Mouse (Mus musculus) right cerebral cortex, postnatal 25 days (tissue): Measurements from ENCODE around the gene Hcn3.
"Not testable (repeated sequence)": the region's sequence is repeated elsewhere in the genome, so short reads cannot be mapped to it uniquely, and the experiment has no call there.

Experiments used
- DNase-seq: peaks from one replicate; pipeline ENCODE4 v3.0.0; 2022

The Hcn3 gene

DNA sequence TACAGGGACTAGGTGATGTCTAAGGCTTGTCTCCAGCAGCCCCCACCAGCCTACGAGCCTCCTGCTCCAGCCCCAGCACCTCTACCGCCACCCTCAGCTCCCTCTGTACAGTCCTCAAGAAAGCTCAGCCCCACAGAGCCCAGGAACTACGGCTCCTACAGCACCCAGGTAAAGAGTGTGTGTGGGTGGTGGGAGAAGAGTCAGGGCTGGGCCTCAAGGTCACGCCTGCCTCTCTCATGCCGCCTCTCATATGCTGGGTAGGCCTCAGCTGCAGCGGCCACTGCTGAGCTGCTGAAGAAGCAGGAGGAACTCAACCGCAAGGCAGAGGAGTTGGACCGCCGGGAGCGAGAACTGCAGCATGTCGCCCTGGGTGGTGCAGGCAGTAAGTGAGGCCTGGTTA lies 19.1 kb upstream of the Hcn3 start:
- DNase-seq, result no peak

DNA sequence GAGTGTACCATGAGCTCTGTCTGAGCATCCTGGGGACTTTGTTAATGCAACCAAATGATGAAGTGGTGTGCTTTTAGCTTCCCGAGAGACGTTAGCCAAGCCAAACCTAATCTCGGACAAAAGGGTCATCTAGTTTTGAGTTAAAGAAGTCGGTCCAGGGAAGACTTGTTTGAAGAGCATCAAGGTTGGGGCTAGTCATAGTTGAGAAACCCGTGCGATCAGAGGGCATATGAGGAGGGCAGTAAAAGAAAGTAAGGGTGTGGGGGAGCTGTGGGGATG lies 18.1 kb upstream of the Hcn3 start:
- no peak for DNase-seq

DNA sequence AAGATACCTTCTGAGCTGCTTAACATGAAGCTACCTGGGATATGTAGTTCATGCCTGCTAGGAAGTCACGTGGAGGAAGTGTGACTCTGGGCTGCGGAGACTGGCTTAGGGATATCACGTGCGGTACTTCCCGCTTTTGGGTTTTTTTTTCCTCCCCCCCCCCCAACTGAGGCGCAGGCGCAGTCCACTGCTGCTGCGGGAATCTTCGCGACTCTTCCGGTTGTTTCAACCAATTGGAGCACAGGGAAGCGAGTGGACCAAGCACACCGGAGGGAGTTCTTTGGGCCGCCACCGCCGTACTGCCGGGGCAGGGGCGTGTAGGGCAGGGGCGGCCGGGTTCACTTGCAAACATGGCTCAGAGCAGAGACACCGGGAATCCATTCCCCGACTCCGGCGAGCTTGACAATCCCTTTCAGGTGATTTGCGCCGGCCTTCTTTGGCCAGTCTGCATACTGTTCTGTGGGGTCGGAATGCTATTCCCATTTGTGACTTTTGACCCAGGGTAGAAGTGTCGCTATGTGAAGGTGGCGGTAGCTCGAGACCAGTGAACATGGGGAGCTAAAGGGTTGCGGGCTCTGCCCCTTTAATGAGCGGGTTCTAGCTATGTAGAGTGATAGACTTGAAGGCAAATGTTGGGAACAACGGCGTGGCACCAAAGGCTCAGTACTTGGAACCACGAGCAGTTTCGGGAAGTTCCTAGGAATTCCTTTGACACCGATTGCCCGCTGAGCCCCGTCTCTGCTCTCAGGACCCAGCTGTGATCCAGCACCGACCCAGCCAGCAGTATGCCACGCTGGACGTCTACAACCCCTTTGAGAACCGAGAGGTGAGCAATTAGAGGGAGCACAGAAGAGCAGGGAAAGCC lies 17.5 kb upstream of the Hcn3 start, which contains the start of gene Scamp3:
Scamp3 (plus strand) TSS at position 232 of the 865 bp plus-strand sequence.
- DNase-seq, result peak; percentile 86

DNA sequence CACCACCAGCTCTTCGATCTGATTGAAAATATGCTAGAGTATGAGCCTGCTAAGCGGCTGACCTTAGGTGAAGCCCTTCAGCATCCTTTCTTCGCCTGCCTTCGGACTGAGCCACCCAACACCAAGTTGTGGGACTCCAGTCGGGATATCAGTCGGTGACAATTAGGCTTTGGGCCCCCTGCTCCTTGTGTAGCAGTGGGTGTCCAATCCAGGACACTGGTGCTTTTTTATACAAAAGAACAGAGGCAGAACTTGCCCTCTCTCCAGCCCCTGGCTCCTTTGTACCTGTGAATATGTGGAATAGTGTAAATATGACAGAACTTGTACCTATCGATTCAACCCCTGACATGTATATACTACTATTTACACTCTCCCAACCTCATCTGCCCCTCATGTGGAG lies 16.4 kb upstream of the Hcn3 start:
- DNase-seq, result no peak

DNA sequence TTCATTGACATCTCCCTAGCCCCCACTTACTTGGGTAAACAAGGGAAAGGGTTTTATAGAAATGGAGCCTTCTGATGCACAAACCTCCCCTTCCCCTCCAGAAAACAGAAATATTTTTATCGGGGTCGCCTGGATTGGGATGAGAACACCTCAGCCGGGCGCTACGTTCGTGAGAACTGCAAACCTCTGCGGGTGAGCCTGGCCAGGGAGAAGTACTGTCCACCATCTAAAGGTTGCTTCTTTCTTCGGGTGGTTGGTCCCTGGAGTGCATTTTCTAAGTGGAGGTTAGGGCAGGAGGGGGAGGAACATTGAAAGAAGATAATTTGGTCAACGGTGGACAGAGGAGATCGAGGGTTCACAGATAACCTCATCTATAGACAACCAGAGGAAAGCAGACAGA lies 15.5 kb upstream of the Hcn3 start:
- no peak for DNase-seq

DNA sequence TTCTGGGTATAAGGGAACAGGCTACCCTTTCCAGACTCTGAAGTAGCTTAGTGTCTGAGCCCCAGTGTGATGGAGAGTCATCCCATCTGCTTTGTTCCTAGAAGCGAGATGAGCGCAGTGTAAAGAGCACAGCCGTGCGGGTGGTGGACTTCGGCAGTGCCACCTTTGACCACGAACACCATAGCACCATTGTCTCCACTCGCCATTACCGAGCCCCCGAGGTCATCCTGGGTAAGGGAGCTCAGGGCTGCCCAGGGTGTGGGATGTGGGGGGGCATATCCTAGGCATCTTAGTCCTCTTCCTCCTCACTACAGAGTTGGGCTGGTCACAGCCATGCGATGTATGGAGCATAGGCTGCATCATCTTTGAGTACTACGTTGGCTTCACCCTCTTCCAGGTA lies 14.8 kb upstream of the Hcn3 start:
- no peak for DNase-seq

DNA sequence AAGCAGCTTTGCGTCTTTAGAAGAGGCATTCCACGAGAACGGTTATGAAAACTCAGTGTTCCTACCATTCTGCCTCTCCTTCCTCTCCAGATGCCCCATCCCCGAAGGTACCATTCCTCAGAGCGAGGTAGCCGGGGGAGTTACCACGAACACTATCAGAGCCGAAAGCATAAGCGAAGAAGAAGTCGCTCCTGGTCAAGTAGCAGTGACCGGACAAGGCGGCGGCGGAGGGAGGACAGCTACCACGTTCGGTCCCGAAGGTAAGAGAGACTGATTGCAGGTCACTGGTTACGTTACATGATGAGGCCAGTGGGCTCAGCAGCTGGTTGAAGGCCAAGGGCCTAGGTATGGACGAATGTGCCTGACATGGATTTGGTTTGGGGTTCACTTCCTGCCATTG lies 6.9 kb upstream of the Hcn3 start:
- DNase-seq, result no peak

DNA sequence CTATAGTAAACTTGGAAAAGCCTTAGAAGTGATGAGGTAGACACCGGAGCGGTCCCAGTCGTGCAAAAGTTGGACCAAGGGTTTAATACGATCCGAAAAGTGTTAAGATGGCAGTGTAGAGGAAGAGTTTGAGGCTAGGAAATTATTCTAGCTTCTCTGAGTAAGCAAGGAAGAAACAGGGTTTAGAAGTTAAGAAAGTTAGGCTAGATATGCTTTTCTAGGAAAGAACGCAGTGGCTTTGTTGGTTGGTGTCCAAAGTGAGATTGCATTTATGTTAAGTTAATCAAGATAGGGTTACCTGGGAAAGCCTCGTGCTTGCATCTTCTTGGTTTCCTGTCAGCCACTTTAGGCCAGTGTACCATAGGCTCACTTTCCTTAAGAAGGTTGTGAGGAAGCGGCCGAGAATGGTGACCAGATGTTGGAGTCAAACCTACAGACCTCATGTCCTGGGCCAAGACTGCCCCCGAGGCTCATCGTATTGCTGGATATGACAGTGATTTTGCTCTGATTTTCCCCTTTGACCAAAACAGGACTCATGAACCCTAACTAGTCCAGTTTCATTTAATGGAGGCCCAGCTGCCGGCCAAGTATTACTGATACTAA lies 5.4 kb upstream of the Hcn3 start:
- DNase-seq, result no peak

DNA sequence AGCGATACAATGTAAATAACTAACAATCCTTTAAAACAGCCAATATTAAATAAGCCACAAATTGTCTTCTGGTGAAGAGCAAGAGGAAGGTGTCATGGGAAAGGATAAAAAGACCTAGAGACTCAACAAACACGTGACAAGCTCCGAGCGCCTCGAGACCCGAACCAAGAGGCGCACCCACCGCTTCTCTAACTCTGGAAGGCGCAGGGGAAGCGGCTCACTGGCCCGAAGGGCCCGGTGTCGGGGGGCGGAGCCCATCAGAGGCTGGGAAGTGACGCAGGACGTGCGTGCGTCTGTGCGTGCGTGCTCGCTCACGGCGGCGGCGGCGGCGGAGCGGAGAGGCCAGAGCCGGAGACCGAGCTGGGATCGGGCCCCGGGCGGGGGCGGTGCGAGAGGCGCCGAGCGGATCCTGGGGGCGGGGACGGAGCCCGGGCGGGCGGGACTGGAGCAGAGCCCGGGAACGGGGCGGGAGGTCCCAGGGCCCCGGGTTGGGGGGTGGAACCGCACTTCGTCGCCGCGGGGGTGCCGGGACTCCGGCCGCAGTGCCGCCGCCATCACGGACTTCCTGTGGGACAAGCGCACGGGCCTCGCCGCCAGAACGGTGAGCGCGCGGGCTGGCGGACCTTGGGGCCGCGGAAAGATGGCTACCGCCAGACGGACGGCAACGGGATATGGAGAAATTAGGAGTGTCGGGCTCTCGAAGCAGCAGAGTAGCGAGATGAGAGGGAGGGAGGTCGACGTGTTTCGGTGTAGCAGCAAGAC lies 4.7 kb upstream of the Hcn3 start, which contains the start of gene Clk2:
Clk2 (plus strand) TSS at position 290 of the 762 bp plus-strand sequence.
- DNase-seq, result peak; percentile 93

DNA sequence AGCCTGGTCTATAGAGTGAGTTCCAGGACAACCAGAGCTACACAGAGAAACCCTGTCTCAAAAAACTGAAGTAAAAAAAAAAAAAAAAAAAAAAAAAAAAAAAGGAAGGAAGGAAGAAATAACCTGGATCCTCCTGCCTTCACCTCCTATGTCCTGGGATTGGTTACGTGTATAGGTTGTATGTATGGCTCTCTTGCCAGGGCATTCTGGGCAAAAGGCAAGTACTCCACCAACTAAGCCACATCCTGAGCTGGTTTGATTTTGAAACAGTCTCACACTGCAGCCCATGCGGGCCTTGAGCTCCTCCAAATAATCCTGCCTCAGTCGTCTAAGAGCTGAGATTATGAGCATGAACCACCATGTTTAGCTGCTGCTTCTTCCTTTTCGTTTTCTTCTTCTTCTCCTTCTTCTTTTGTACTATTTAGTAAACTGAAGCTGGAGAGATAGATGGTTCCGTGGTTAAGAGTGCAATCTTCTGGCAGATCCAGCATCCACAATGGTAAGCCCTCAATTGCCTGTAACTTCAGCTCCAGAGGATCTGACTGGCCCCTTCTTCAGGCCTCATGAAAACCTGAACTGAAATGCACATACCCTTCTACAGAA lies 3.7 kb upstream of the Hcn3 start:
- DNase-seq, result no peak

DNA sequence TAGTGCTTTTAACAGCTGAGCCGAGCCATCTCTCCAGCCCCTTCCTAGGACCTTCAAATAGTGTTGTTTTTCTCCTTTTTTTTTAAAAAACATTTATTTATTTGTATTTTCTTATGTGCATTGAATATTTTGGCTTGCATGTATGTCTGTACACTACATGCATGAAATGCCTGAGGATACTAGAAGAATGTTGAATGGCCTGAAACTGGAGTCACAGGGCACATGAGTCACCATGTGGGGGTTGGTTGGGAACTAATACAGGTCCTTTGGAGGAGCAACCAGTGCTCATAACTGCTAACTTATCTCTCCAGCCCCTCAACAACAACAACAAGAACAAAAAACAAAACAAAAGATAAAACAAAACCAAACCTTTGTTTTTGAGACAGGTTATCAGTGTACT lies 3.1 kb upstream of the Hcn3 start:
- no peak for DNase-seq

DNA sequence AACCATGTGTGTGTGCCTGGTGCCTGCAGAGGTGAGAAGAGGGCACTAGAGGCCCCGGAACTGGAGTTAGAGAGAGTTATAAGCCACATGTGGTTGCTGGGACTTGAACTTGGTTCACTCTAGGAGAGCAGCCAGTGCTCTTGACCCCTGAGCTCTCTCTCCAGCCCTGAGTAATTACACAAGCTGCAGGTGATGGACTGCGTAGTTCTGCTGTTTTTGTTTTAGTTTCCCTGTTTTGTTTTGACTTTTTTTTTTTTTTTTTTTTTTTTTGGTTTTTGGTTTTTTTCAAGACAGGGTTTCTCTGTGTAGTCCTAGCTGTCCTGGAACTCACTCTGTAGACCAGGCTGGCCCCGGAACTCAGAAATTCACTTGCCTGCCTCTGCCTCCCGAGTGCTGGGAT lies 1.8 kb upstream of the Hcn3 start:
- DNase-seq, result no peak

DNA sequence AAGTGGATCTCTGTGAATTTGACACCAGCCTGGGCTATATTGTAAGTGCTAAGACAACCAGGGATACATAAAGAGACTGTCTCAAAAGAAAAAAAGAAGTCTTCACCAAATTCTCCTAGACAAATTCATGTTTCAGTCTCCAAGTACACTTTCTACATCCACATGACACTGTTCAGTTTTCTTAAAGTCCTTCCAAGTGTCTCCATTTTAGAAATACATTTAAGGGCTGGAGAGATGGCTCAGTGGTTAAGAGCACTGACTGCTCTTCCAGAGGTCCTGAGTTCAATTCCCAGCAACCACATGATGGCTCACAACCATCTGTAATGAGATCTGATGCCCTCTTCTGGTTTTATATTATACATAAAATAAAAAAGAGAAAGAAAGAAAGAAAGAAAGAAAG lies 1.2 kb upstream of the Hcn3 start:
- not testable (repeated sequence) for DNase-seq

DNA sequence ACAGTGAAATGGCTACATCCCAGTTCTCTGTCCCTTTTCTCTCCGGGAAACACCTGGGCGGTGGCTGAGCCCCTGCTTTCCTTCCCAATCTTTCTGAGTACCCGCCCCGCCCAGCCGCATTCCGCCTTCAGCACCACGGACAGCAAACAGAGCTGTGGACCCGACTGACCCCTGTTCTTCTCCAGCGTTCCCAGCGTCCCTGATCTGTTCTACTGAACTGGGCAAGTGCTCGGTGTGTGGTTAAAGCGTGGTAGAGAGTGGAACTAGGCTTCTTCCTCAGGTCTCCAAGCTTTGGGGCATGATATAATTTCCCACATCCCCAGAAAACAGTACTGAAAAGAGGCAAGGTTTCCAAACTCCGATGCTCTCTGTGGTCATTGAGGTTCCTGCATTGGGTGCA lies 785 bp downstream of the Hcn3 start:
- DNase-seq, result peak; percentile 21

DNA sequence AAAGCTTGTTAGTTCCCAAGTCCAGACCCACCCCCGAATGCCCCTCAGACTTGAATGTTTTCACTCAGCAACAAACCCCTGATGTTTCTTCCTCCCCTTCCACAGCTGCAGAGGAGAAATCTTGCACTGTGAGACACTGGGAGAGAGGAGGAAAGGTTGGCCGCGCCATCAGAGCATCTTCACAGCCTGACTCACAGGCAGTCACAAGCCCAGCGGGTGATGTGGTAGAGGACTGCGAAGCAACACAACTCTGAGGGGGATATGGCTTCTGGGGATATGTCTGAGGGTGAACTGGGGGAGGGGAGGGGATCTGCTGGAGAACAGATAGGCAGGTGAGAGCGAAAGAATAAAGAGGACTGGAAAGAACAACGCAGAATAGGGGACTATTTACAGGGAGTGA lies 1.3 kb downstream of the Hcn3 start:
- peak; percentile 27 for DNase-seq

DNA sequence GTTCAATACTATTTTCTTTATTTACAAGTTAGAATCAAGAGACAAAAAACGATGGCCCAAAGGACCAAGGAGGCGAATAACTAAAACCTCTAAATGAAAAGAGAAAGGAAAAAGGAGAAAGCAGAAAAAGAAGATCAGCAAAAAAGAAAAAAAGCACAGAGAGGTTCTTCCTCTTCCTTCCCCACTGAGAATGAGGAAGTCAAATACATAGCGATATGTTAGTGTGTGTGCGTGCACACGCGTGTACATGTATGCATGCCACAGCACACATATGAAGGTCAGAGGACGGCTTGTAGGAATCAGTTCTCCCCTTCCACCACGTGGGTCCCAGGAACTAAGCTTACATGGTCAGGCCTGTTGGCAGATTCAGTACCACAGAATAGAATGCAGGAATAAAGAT lies 3.0 kb downstream of the Hcn3 start:
- no peak for DNase-seq

DNA sequence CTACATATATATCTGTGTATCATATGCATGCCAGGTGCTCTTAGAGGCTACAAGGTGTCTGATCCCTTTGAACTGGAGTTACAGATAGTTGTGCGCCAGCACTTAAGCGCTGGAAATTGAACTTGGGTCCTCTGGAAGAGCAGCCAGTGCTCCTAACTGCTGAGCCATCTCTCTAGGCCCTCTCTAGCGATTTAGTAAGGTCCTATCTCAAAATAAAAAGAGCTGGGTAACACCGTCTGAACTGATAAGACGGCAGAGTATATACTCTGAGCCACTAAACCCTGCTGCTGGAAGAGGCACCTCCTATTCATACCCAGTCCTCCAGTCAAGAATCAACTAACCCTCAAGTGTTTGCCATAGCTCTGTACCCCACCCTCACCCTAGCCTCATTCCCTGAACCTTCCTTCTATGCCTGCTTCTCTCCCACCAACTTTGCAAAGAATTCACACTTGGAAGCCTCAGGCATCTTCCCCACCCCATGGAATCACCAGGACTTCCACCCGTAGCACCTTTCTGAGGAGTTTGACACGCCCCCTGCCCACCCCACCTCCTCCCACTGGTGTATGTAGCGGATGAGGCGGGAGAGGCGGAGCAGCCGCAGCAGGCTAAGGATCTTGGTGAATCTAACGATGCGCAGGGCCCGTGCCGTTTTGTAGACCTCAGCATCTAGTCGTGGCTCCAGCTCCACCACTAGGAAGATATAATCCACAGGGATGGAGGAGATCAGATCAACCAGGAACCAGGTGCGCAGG lies 7.7 kb downstream of the Hcn3 start:
- DNase-seq, result no peak

DNA sequence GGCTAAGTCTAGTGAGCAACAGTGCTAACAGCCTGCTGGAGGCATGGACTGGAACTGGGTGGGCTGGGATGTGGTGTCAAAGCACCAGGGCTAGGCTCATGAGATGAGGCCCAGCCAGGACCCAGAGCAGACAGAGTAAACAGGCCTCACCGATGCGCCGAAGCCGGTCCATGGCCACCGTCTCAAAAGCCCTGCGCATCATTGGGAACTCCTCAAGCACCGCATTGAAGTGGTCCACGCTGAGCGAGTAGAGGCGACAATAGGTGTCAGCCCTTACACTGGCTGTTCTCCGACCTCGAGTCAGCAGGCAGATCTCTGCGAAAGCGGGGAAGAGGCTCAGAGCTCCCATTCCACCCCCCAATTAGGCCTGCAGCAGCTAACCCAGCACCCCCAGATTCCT lies 11.4 kb downstream of the Hcn3 start:
- no peak for DNase-seq

DNA sequence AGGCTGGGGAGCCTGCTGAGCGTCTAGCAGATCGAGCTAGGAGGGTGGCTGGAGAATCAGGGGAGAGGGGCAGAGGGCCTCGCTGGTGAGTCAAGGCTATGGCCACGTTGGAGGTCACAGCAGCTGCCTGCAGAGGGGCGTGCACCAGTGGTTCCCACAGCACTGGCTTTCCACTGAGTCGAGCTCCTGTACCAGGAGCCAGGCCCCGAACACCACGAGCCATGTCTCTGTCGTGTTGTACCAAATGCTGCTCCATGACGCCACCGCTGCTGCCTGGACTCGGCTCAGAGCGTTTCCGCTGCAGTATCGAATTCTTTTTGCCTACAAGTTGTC lies 12.1 kb downstream of the Hcn3 start:
- no peak for DNase-seq

DNA sequence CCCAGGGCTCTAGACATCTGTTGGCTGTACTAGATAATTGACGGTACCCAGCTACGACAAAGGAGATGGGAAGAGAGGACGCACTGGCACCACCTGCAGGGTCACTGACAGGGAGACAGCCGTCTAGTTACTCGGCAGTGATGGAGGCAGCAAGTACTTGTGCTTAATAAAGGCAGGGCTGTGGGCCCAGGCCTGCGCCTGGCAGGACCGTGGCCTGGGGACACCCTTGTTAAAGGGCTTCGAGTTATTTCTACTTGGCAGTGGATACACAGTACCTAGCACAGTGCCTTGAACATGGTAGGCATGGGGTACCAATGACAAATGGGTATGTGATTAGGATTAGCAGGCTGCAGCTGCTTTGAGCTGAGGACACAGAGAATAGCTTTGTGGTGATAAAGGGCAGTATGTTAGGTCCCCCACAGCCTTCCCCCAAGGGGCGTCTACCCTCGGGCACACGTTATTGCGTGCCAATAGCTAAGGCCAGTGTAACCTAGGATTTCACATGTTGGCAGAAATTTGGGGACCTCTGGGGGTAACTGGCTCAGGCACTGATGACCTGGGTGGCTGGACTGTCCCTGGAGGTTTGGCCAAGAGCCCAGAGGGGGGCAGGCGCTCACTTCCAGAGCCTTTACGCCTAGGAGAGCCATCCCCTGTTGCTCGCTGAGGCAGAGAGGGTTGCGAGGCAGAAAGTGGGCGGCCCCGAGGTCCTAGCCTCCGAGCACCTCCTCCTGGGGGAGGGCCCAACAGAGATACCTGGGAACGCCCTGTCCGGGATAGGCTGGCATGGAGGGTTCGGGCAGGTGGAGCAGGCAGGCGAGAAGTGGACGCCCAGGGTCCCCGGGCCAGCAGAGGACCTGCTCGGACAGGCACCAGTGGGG lies 12.7 kb downstream of the Hcn3 start:
- no peak for DNase-seq

DNA sequence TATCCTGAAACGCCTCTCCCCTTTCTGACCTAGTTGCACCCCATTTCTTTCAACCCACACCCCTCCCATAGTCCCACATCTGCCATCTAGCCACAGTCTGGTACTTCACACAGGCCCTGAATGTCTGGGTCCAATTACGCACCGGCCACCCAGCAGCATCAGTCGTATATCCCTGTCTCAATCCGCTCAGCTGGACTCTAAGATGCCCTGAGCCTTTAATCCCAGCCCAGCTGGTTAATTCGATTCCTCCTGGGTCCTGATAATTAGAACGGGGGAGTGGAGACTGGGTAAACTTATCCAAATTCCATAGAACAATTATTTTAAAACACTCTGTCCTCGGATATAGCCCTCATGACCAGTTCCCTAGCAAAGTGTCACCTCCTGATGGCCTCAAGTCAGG lies 14.4 kb downstream of the Hcn3 start:
- no peak for DNase-seq

DNA sequence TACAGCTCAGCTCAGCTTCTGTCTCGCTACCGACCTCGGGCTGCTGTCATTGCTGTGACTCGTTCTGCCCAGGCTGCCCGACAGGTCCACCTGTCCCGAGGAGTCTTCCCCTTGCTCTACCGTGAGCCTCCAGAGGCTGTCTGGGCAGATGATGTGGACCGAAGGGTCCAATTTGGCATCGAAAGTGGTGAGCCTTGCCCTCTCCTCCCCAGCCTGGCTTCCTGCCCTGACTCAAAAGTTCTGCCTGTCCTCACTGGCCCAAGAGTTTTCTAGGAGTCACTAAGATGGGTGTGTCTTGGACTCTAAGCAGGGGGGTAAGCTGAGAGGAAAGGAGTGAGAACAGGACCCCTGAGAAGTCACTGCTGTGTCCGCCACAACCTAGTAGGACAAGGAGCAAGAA lies 15.2 kb downstream of the Hcn3 start:
- DNase-seq, result no peak
